Mouse (Mus musculus) heart, adult 2 months (tissue): ENCODE data around the gene Gast.

Experiments
- CTCF ChIP-seq: fragments of 200-600 bp; IDR thresholded peaks from 2 replicates; pipeline ENCODE4 v1.8.1; 2022; ENCODE audit warnings: antibody characterized with exemption, mild to moderate bottlenecking, moderate library complexity
- POLR2A ChIP-seq: fragments of 200-500 bp; IDR thresholded peaks from 2 replicates; pipeline ENCODE4 v1.6.1; 2011; ENCODE audit warnings: mild to moderate bottlenecking, low read depth, low read length, control low read depth; ENCODE audit not compliant: insufficient read depth

- TF ChIP-seq CTCF = peak; percentile 90
- no peak for TF ChIP-seq POLR2A
Measured at GRCm38 (mm10) chr11:100362979-100363562, 28.9 kb downstream of the Gast start.
